Mouse (Mus musculus): Measurements from ENCODE around the gene Pacsin2. TPM values are rescaled to one million over a fixed set of nuclear protein-coding genes. Genes with fewer than 3 reads are reported as not detected.

Gene Pacsin2
- total and polyA plus RNA-seq, 3 experiments: 34.5 to 61.0 (median 45.2) TPM

DNA sequence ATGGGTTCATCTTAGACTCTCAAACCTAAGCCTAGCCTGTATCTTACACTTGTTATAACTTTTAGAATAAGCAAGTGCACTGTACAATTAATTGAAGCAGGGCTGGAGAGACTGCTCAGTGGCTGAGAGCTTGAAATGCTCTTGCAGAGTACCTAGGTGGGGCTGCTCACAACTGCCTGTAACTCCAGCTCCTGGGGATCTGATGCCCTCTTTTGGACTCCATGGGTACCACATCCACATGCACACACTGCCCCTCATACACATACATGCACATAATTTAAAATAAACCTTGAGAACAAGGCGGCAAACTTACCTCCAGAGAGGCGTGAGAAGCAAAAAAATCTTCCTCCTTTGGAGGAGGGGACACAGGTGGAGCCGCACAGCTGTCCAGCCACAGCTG is 132.0 kb downstream of the Pacsin2 start:
- H3K4me1 ChIP-seq (ENCODE audit: insufficient read depth, low read depth, low read length): peaks cover 3% of the 10 kb centered on the region; the same call in 1 of the 2 replicates
- ATAC-seq (ENCODE audit: extremely low read depth, insufficient number of reproducible peaks, low FRiP score, poor library complexity, severe bottlenecking): no peak
- H3K9me3 ChIP-seq (replicated peaks): no peaks in the 10 kb centered on the region
- DNase-seq (ENCODE audit: low spot score): no peak
- H3K4me3 ChIP-seq (ENCODE audit: low read depth, low read length): no peak overlapping the region
- H3K27me3 ChIP-seq (ENCODE audit: insufficient read depth, low read length): no peaks in the 10 kb centered on the region
- peaks cover 88% of the 10 kb centered on the region for H3K36me3 ChIP-seq (replicated peaks)
- TF ChIP-seq CTCF (IDR thresholded peaks at IDR 0.05; ENCODE audit: low read depth, low read length) (no peak), GATA1 (IDR thresholded peaks at IDR 0.05; ENCODE audit: borderline replicate concordance, low read length) (no peak), POLR2AphosphoS5 (IDR thresholded peaks at IDR 0.05; ENCODE audit: insufficient replicate concordance, low read depth, low read length) (no peak)

DNA sequence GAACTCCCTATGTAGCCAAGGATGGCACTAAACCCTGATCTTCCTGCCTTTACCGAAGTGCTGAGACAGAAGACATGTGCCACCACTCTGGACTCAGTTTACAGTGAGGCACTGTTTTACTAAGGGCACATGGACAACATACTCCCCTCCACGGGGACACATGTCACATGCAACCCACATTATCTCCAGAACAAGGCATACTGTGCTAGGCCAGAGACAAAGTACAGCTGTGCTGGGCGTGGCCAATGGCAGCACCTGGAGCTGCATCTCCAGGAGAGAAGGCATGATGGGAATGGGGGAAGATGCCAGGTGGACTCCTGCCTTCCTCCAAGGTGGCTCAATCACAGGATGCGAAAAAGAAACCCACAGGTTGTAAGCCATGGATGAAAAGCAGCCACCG is 135.5 kb downstream of the Pacsin2 start:
- Histone ChIP-seq H3K4me3 (ENCODE audit: low read depth, low read length) (no peak overlapping the region), H3K27me3 (ENCODE audit: insufficient read depth, low read length) (no peaks in the 10 kb centered on the region), H3K4me1 (ENCODE audit: insufficient read depth, low read depth, low read length) (peaks cover 3% of the 10 kb centered on the region; the same call in 1 of the 2 replicates), H3K36me3 (replicated peaks) (peaks cover 90% of the 10 kb centered on the region), H3K9me3 (replicated peaks) (no peaks in the 10 kb centered on the region)
- no peak for DNase-seq (ENCODE audit: low spot score)
- TF ChIP-seq POLR2AphosphoS5 (IDR thresholded peaks at IDR 0.05; ENCODE audit: insufficient replicate concordance, low read depth, low read length) (no peak), CTCF (IDR thresholded peaks at IDR 0.05; ENCODE audit: low read depth, low read length) (no peak), GATA1 (IDR thresholded peaks at IDR 0.05; ENCODE audit: borderline replicate concordance, low read length) (no peak), TAL1 (conservative IDR thresholded peaks at IDR 0.05; ENCODE audit: low read depth, low read length) (no peak), GATA2 (IDR thresholded peaks at IDR 0.05; ENCODE audit: borderline replicate concordance, low read depth, low read length) (no peak)
- ATAC-seq (ENCODE audit: extremely low read depth, insufficient number of reproducible peaks, low FRiP score, poor library complexity, severe bottlenecking): no peak

Other genes starting within 250 kb of the Pacsin2 start
- gene A4galt, start 212.8 kb downstream of the Pacsin2 start, total RNA-seq (2014; fragmentation: Nextera tagmentation): not detected in 2 replicates
- gene A4galt, start 212.8 kb downstream of the Pacsin2 start, total RNA-seq (2017): 0.06 and 0.11 TPM in 2 replicates
- not detected in 2 replicates for gene A4galt, start 212.8 kb downstream of the Pacsin2 start, polyA plus RNA-seq (2012)
- 39.7 and 56.7 TPM in 2 replicates for gene Arfgap3, start 114.4 kb downstream of the Pacsin2 start, total RNA-seq (2014; fragmentation: Nextera tagmentation)
- 47.0 and 49.7 TPM in 2 replicates for gene Arfgap3, start 114.4 kb downstream of the Pacsin2 start, total RNA-seq (2017)
- 7.1 and 8.4 TPM in 2 replicates for gene Arfgap3, start 114.4 kb downstream of the Pacsin2 start, polyA plus RNA-seq (2012)
- gene Ttll1, start 46.3 kb upstream of the Pacsin2 start, total RNA-seq (2014; fragmentation: Nextera tagmentation): 12.3 and 15.7 TPM in 2 replicates
- 5.6 and 6.5 TPM in 2 replicates for gene Ttll1, start 46.3 kb upstream of the Pacsin2 start, total RNA-seq (2017)
- gene Ttll1, start 46.3 kb upstream of the Pacsin2 start, polyA plus RNA-seq (2012): 2.0 and 2.3 TPM in 2 replicates
- gene Bik, start 62.3 kb upstream of the Pacsin2 start, total RNA-seq (2014; fragmentation: Nextera tagmentation): not detected in 2 replicates
- not detected in 2 replicates for gene Bik, start 62.3 kb upstream of the Pacsin2 start, total RNA-seq (2017)
- not detected in 2 replicates for gene Bik, start 62.3 kb upstream of the Pacsin2 start, polyA plus RNA-seq (2012)
- 13.5 and 31.8 TPM in 2 replicates for gene Tspo, start 99.0 kb upstream of the Pacsin2 start, total RNA-seq (2014; fragmentation: Nextera tagmentation)
- 50.5 and 63.3 TPM in 2 replicates for gene Tspo, start 99.0 kb upstream of the Pacsin2 start, total RNA-seq (2017)
- 108 and 114 TPM in 2 replicates for gene Tspo, start 99.0 kb upstream of the Pacsin2 start, polyA plus RNA-seq (2012)
- gene Mcat, start 99.2 kb upstream of the Pacsin2 start, total RNA-seq (2014; fragmentation: Nextera tagmentation): 8.5 and 17.7 TPM in 2 replicates
- 13.4 and 14.0 TPM in 2 replicates for gene Mcat, start 99.2 kb upstream of the Pacsin2 start, total RNA-seq (2017)
- gene Mcat, start 99.2 kb upstream of the Pacsin2 start, polyA plus RNA-seq (2012): 17.1 and 20.2 TPM in 2 replicates
- 50.4 and 59.4 TPM in 2 replicates for gene Ttll12, start 130.6 kb upstream of the Pacsin2 start, total RNA-seq (2014; fragmentation: Nextera tagmentation)
- 15.5 and 17.0 TPM in 2 replicates for gene Ttll12, start 130.6 kb upstream of the Pacsin2 start, total RNA-seq (2017)
- gene Ttll12, start 130.6 kb upstream of the Pacsin2 start, polyA plus RNA-seq (2012): 128 and 181 TPM in 2 replicates

All from G1E (cell line).